Mouse (Mus musculus): Measurements from ENCODE around the gene Nudt5. TPM values are rescaled to one million over a fixed set of nuclear protein-coding genes. Genes with fewer than 3 reads are reported as not detected.

The Nudt5 gene
- polyA plus RNA-seq (2017; shearing (Covaris generic)) = 10 to 100 TPM; 31.8 to 32.6 TPM

DNA sequence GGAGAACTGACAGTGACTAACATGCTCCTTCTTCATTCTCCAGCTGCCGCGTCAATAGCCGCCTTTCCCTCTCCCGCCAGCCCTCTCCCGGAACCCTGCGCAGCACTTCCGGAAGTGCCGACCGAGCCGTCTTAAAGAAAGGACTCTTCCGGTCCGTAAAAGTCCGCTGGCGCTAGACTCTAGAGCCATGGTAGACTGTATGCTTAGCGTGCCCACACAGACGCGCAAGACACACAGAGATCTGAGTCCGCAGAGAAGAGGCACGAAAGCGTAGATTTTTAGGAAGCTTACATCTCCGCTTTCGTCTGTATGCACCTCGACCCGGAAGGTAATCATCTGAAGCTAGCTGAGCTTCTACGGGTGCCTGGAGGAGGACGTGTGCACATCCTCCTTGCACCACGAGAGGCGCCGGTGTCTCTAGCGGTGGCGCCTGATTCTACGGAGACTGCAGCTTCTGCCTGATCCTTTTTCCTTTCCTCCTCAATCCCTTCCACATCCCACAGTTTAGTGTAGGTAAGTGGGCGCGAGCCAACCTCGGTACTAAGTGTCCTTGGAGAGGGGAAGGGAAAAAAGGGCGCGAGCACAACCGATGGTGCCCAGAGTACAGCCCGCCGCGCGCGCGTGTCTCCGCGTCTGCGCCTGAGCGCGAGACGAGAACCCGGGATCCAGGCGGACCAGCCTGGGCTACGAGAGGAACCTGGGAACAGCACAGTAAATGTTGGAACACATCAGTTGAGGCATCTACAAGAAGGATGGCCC is at the start of gene Nudt5, which contains the start of gene Cdc123:
Nudt5 (plus strand) TSS at position 147 of the 759 bp plus-strand sequence.
Cdc123 (minus strand) TSS at position 292 of the 759 bp plus-strand sequence.

DNA sequence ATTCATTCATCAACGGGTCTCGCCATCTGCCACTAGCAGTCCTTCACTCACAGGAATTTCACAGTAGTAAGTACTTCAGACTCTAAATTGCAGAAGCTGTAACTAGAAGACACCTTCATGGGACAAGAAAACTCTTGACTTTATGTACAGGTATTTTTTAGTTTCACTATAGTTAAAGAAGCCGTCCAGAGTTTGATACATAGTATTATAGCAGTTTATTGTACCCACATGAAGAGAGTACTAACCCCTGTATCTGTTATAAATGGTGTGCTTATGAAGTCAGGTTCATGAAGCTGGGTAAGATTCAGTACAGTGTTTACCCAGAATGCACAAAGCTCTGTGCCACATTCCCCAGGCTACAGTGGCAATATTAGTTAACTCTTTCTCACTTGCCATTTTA is 18.0 kb downstream of the Nudt5 start, which contains the start of gene Gm13199:
Gm13199 (minus strand) TSS at position 101 of the 400 bp plus-strand sequence.

DNA sequence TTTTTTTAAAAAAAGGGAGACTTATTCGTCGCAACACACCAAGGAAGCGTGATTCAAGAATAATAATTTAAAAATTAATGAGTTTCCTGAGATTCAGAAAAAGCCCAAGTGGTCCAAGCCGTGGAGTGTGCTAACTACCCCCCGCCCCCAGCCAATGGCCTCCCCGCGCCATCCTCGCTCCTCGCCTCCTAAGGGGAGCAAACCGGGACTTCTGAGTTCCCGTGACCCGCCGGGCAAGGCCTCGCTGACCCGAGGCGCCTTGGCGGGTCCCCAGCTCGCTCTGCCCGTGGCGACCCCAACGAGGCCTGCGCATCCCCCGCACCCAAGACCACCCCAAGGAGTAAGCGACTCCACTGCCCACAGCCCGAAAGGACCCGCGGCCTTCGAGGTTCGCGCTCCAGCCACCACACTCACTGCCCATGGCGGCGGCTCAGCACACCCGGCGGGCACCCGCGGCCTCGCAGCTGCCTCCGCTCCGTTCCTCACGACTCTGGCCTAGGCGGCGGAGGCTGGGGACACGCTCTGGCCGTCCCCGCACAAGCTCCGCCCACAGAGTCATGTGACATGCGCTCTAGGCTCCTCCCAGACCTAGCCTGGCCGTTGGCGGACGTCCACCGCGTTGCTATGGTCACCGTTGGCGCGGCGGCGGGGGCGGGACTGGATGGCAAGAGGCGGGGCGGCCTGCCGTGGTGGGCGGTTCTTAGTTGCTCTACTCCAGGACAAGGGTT is 50.2 kb downstream of the Nudt5 start, which contains the start of gene Sec61a2:
Sec61a2 (minus strand) TSS at position 590 of the 728 bp plus-strand sequence.

Other genes starting within 250 kb of the Nudt5 start
- 10 to 100 TPM; 33.5 to 39.7 TPM for gene Camk1d, start 130.5 kb upstream of the Nudt5 start, polyA plus RNA-seq (2017; shearing (Covaris generic))
- 100 to 1,000 TPM; 168 to 187 TPM for gene Cdc123, start 145 bp downstream of the Nudt5 start, polyA plus RNA-seq (2017; shearing (Covaris generic))
- 1 to 10 TPM; 1.3 to 1.8 TPM for gene Gm13199, start 17.9 kb downstream of the Nudt5 start, polyA plus RNA-seq (2017; shearing (Covaris generic))
- 10 to 100 TPM; 20.7 to 23.7 TPM for gene Sec61a2, start 50.4 kb downstream of the Nudt5 start, polyA plus RNA-seq (2017; shearing (Covaris generic))
- 1 to 10 TPM in 1 of 2 experiments, under 1 TPM in 1; 0.64 to 2.1 TPM for gene Dhtkd1, start 97.8 kb downstream of the Nudt5 start, polyA plus RNA-seq (2017; shearing (Covaris generic))
- 10 to 100 TPM; 17.2 to 18.6 TPM for gene Upf2, start 106.5 kb downstream of the Nudt5 start, polyA plus RNA-seq (2017; shearing (Covaris generic))